Comparison of ENCODE assay signal across 8 mouse cellular contexts in the genomic region with DNA sequence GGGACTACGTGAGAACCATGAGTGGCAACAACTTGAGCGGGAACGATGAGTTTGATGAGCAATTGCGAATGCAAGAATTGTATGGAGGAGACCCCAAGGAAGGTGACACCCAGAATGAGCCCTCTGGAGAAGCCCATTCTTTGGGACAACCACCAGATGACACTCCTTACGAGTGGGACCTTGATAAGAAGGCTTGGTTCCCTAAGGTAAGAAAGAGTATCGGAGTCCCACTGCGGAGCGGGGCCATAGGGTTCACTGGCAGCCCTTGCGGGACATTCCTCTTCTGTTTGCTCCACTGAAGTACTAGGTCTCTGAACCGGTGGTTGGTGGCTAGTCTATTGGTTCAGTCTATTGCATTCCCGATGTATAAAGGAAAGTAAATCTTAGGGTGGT. TPM values are rescaled to one million over a fixed set of nuclear protein-coding genes. Genes with fewer than 3 reads are reported as not detected.
DNase-seq lines count a peak whose midpoint lies in the region; ATAC-seq and TF ChIP-seq lines count a peak whose summit lies in the region.

No protein-coding gene starts in this region.

- no peak for TF ChIP-seq POLR2A in kidney, adult 2 months (IDR thresholded peaks at IDR 0.05; ENCODE audit: low read depth, low read length)
- no peak for TF ChIP-seq POLR2A in bone marrow macrophage, adult 2 months (IDR thresholded peaks at IDR 0.05; ENCODE audit: borderline replicate concordance, low read depth, low read length)

- H3K4me3 ChIP-seq in kidney, adult 2 months (ENCODE audit: insufficient read depth, low read depth, low read length), result peak overlapping the region; percentile 77
- peak overlapping the region; percentile 98 for H3K4me3 ChIP-seq in bone marrow macrophage, adult 2 months (ENCODE audit: insufficient read depth, low read length)
- H3K4me3 ChIP-seq in hindbrain, embryonic 15.5 days, result peak overlapping the region; percentile 63
- H3K4me3 ChIP-seq in midbrain, embryonic 15.5 days, result peak overlapping the region; percentile 64

- WGBS in kidney, adult 2 months, result 3% methylated on average over 11 of the region's 11 CpGs
- WGBS in hindbrain, embryonic 15.5 days, result 33% methylated on average over 11 of the region's 11 CpGs
- WGBS in midbrain, embryonic 15.5 days, result 35% methylated on average over 11 of the region's 11 CpGs

- peak overlapping the region; percentile 61 for H3K4me2 ChIP-seq in hindbrain, embryonic 15.5 days
- peak overlapping the region; percentile 60 for H3K4me2 ChIP-seq in midbrain, embryonic 15.5 days

- H3K4me1 ChIP-seq in kidney, adult 2 months (ENCODE audit: control insufficient read depth, insufficient read depth, low read length), result no peaks in the 10 kb centered on the region
- no peaks in the 10 kb centered on the region for H3K4me1 ChIP-seq in bone marrow macrophage, adult 2 months (ENCODE audit: control insufficient read depth, insufficient read depth, low read length)
- H3K4me1 ChIP-seq in hindbrain, embryonic 15.5 days (replicated peaks), result 0 out of 2 replicates have a peak, but pooled peaks cover 4% of the 10 kb centered on the region
- H3K4me1 ChIP-seq in midbrain, embryonic 15.5 days, result no peaks in the 10 kb centered on the region

- peak overlapping the region; percentile 9; the same call in 1 of the 2 replicates for H3K27ac ChIP-seq in kidney, adult 2 months (ENCODE audit: insufficient read depth, low read depth, low read length)
- no peak overlapping the region for H3K27ac ChIP-seq in bone marrow macrophage, adult 2 months (ENCODE audit: insufficient read depth, low read depth, low read length)
- peak overlapping the region; percentile 97; the same call in 1 of the 2 replicates for H3K27ac ChIP-seq in hindbrain, embryonic 15.5 days (replicated peaks)
- peak overlapping the region; percentile 97 for H3K27ac ChIP-seq in midbrain, embryonic 15.5 days

- no peak for TF ChIP-seq CTCF in kidney, adult 2 months (conservative IDR thresholded peaks at IDR 0.05; ENCODE audit: insufficient read depth, insufficient read length, low read depth, low read length)
- TF ChIP-seq CTCF in bone marrow macrophage, adult 2 months (IDR thresholded peaks at IDR 0.05; ENCODE audit: low read depth, low read length), result no peak

- no peaks in the 10 kb centered on the region for H3K9me3 ChIP-seq in hindbrain, embryonic 15.5 days
- H3K9me3 ChIP-seq in midbrain, embryonic 15.5 days, result no peaks in the 10 kb centered on the region

- H3K9ac ChIP-seq in hindbrain, embryonic 15.5 days, result peak overlapping the region; percentile 62; the same call in 1 of the 2 replicates
- peak overlapping the region; percentile 32 for H3K9ac ChIP-seq in midbrain, embryonic 15.5 days

- ATAC-seq in hindbrain, embryonic 15.5 days (ENCODE audit: low FRiP score, low read depth), result no peak
- no peak; the same call in 1 of the 2 replicates for ATAC-seq in midbrain, embryonic 15.5 days (replicated peaks)

- DNase-seq in kidney, adult 2 months, result no peak
- DNase-seq in kidney, postnatal 36 days, result no peak
- no peak for DNase-seq in cerebellum, adult 11 months
- DNase-seq in spleen, postnatal 10 days (ENCODE audit: low spot score in 2 of 2), result no peak
- no peak for DNase-seq in thymus, postnatal 36 days

- H3K27me3 ChIP-seq in kidney, adult 2 months (replicated peaks; ENCODE audit: control insufficient read depth, insufficient read depth, low read length), result no peaks in the 10 kb centered on the region
- no peaks in the 10 kb centered on the region for H3K27me3 ChIP-seq in hindbrain, embryonic 15.5 days
- H3K27me3 ChIP-seq in midbrain, embryonic 15.5 days (replicated peaks), result no peaks in the 10 kb centered on the region

- no peaks in the 10 kb centered on the region for H3K36me3 ChIP-seq in kidney, adult 2 months (ENCODE audit: control insufficient read depth, insufficient read depth, low read length)
- no peaks in the 10 kb centered on the region for H3K36me3 ChIP-seq in hindbrain, embryonic 15.5 days
- H3K36me3 ChIP-seq in midbrain, embryonic 15.5 days (replicated peaks), result no peaks in the 10 kb centered on the region; the same call in 1 of the 2 replicates

RNA-seq across cellular contexts. Expression of a gene that starts 0.6 kb away (rescaled TPM):
- 12.5 and 14.7 TPM in 2 replicates for polyA plus RNA-seq in kidney, adult 2 months (2012; rRNA removed)
- polyA plus RNA-seq in bone marrow macrophage, adult 2 months (2012; ENCODE audit: insufficient read depth, insufficient read length, missing spikeins), result 28.1 and 30.2 TPM in 2 replicates
- polyA plus RNA-seq in hindbrain, embryonic 15.5 days (2015; fragmentation: Nextera tagmentation; extraction: Ambion mirVana), result 85.5 and 87.6 TPM in 2 replicates
- polyA plus RNA-seq in midbrain, embryonic 15.5 days (2015; fragmentation: Nextera tagmentation; extraction: Ambion mirVana), result 93.8 and 95.4 TPM in 2 replicates

RNA-seq across cellular contexts. Expression of a gene that starts 11.1 kb away (rescaled TPM):
- polyA plus RNA-seq in kidney, adult 2 months (2012; rRNA removed), result not detected in 2 replicates
- polyA plus RNA-seq in bone marrow macrophage, adult 2 months (2012; ENCODE audit: insufficient read depth, insufficient read length, missing spikeins), result not detected in 2 replicates
- polyA plus RNA-seq in hindbrain, embryonic 15.5 days (2015; fragmentation: Nextera tagmentation; extraction: Ambion mirVana), result 0.38 and 0.52 TPM in 2 replicates
- polyA plus RNA-seq in midbrain, embryonic 15.5 days (2015; fragmentation: Nextera tagmentation; extraction: Ambion mirVana), result 0.09 and 0.22 TPM in 2 replicates

RNA-seq across cellular contexts. Expression of a gene that starts 33.9 kb away (rescaled TPM):
- not detected in 2 replicates for polyA plus RNA-seq in kidney, adult 2 months (2012; rRNA removed)
- polyA plus RNA-seq in bone marrow macrophage, adult 2 months (2012; ENCODE audit: insufficient read depth, insufficient read length, missing spikeins), result not detected in 2 replicates
- not detected in 2 replicates for polyA plus RNA-seq in hindbrain, embryonic 15.5 days (2015; fragmentation: Nextera tagmentation; extraction: Ambion mirVana)
- not detected in 2 replicates for polyA plus RNA-seq in midbrain, embryonic 15.5 days (2015; fragmentation: Nextera tagmentation; extraction: Ambion mirVana)
